Comparison of ENCODE assay signal across 22 mouse cellular contexts in the genomic region with DNA sequence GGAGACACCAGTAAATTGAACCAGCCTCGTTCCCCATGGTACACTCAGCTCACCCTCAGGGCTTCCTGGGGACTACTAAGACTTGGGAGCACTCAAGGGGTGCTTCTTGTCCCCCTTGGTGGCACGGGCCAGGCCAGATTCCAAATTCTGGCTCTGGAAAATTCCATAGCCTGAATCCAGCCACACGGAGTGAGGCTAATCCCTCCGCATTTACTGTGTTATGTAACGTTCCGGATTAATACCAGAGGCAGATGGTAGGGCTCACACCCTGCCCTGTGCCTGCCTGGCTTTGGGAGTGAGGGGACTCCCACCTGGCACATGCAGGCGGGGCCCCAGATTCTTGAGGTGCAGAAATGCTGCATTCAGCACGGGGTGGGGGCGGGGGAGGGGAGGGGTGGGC. TPM values are rescaled to one million over a fixed set of nuclear protein-coding genes. Genes with fewer than 3 reads are reported as not detected.
A peak's percentile ranks its signal among the peaks of the same experiment; 100 is the strongest.
DNase-seq lines count a peak whose midpoint lies in the region; TF ChIP-seq lines count a peak whose summit lies in the region.
"Had no signal": no experiment of that assay in that cellular context is flagged by ENCODE, and none has a peak within 500 bp of the region (broad histone marks: within the 10 kb centered on the region; RNA-seq: fewer than 3 reads in every experiment).

No protein-coding gene starts in this region.

- intact Hi-C loops in left cerebral cortex, adult 2 months (cut with DNase I): no loop called here

- H3K27ac ChIP-seq in left cerebral cortex, adult 2 months: peak overlapping the region; percentile 40
- H3K27ac ChIP-seq: hindbrain, embryonic 13.5 days; limb, embryonic 12.5 days; liver, embryonic 13.5 days; lung, embryonic 15.5 days; macrophage; midbrain, embryonic 12.5 days; neural tube, embryonic 13.5 days; stomach, embryonic 15.5 days had no signal

- DNase-seq in left cerebral cortex, adult 2 months (ENCODE audit: extremely low spot score in 1 of 2, low spot score in 2 of 2): no peak
- no peak for DNase-seq in left cerebral cortex, adult 8-10 months (ENCODE audit: low spot score in 2 of 2)
- peak; percentile 76 to 77 for DNase-seq in cerebellum, adult 18-20 months
- peak; percentile 72 to 77 for DNase-seq in cerebellum, postnatal 25 days
- DNase-seq in retina, postnatal 1 day: peak; percentile 59
- no peak for DNase-seq in kidney, postnatal 14 days
- no peak for DNase-seq in thymus, postnatal 36 days
- DNase-seq: adrenal gland, postnatal 36 days; gastrocnemius, postnatal 14 days; heart, postnatal 10 days; kidney, adult 2 months; kidney, postnatal 10 days; liver, embryonic 13.5 days; right cerebral cortex, postnatal 14 days; thymus, adult 2 months had no signal

- TF ChIP-seq CTCF in left cerebral cortex, adult 2 months (IDR thresholded peaks at IDR 0.05): no peak

- H3K4me3 ChIP-seq in left cerebral cortex, adult 2 months: no peak overlapping the region

RNA-seq across cellular contexts. Expression of a gene that starts 0.8 kb away (rescaled TPM):
- total RNA-seq in left cerebral cortex, adult 2 months (2021): 10 to 100 TPM; 27.3 to 37.9 TPM
- total RNA-seq in left cerebral cortex, adult 8-10 months (2022): 10 to 100 TPM; 27.8 to 29.4 (median 28.7) TPM

RNA-seq across cellular contexts. Expression of a gene that starts 7.2 kb away (rescaled TPM):
- 10 to 100 TPM in 1 of 2 experiments, 1 to 10 TPM in 1; 7.9 to 11.1 TPM for total RNA-seq in left cerebral cortex, adult 2 months (2021)
- total RNA-seq in left cerebral cortex, adult 8-10 months (2022): 10 to 100 TPM; 10.7 to 12.1 (median 11.5) TPM

RNA-seq across cellular contexts. Expression of a gene that starts 25.7 kb away (rescaled TPM):
- total RNA-seq in left cerebral cortex, adult 2 months (2021): 10 to 100 TPM; 13.5 to 13.6 TPM
- total RNA-seq in left cerebral cortex, adult 8-10 months (2022): 10 to 100 TPM; 12.0 to 14.8 (median 13.6) TPM

RNA-seq across cellular contexts. Expression of a gene that starts 26.1 kb away (rescaled TPM):
- total RNA-seq in left cerebral cortex, adult 2 months (2021): 1 to 10 TPM; 4.0 to 5.4 TPM
- total RNA-seq in left cerebral cortex, adult 8-10 months (2022): 10 to 100 TPM in 1 of 4 experiments, 1 to 10 TPM in 3; 6.7 to 10.2 (median 8.3) TPM

RNA-seq across cellular contexts. Expression of a gene that starts 32.0 kb away (rescaled TPM):
- total RNA-seq in left cerebral cortex, adult 2 months (2021): 10 to 100 TPM; 19.2 to 20.6 TPM
- total RNA-seq in left cerebral cortex, adult 8-10 months (2022): 10 to 100 TPM; 18.9 to 20.3 (median 19.6) TPM

Comparison
In these comparisons a context has a peak if more than half of its experiments do, and no peak if none do; other contexts are left out.
1. DNase-seq: peak in cerebellum, adult 18-20 months (2 of 2), cerebellum, postnatal 25 days (2 of 2) and retina, postnatal 1 day (single experiment); none in left cerebral cortex, adult 2 months (0 of 2), left cerebral cortex, adult 8-10 months (0 of 2), kidney, postnatal 14 days (single experiment) and thymus, postnatal 36 days (0 of 2).